12 mouse cellular contexts compared by ENCODE assay signal in genomic region chr10:43247994-43248393, GRCm38 (mm10). TPM values are rescaled to one million over a fixed set of nuclear protein-coding genes. Genes with fewer than 3 reads are reported as not detected.
DNase-seq lines count a peak whose midpoint lies in the region; ATAC-seq and TF ChIP-seq lines count a peak whose summit lies in the region.
"Had no signal": no experiment of that assay in that cellular context is flagged by ENCODE, and none has a peak within 500 bp of the region (broad histone marks: within the 10 kb centered on the region; RNA-seq: fewer than 3 reads in every experiment).

No protein-coding gene starts in this region.

- peak; percentile 38; the same call in 1 of the 2 replicates for ATAC-seq in hindbrain, postnatal 0 days
- ATAC-seq in hindbrain, embryonic 14.5 days (ENCODE audit: low FRiP score) = no peak
- ATAC-seq in limb, embryonic 13.5 days (ENCODE audit: low FRiP score, low read depth) = peak; percentile 54; the same call in 1 of the 2 replicates
- no peak for ATAC-seq in monocyte, adult 5-6 weeks (replicated peaks; ENCODE audit: insufficient number of reproducible peaks, low FRiP score, low TSS enrichment, poor library complexity, severe bottlenecking)

- H3K9me3 ChIP-seq in hindbrain, postnatal 0 days (ENCODE audit: low read length) = no peaks in the 10 kb centered on the region
- no peaks in the 10 kb centered on the region for H3K9me3 ChIP-seq in hindbrain, embryonic 14.5 days (ENCODE audit: control insufficient read depth, low read length)
- no peaks in the 10 kb centered on the region for H3K9me3 ChIP-seq in limb, embryonic 13.5 days
- H3K9me3 ChIP-seq: forebrain, embryonic 10.5 days; midbrain, embryonic 12.5 days had no signal

- H3K4me2 ChIP-seq in hindbrain, postnatal 0 days (ENCODE audit: low read depth, low read length) = no peak overlapping the region
- H3K4me2 ChIP-seq in hindbrain, embryonic 14.5 days (replicated peaks) = no peak overlapping the region
- H3K4me2 ChIP-seq in limb, embryonic 13.5 days (replicated peaks) = no peak overlapping the region
- H3K4me2 ChIP-seq: midbrain, embryonic 12.5 days had no signal

- no peaks in the 10 kb centered on the region for H3K27me3 ChIP-seq in hindbrain, postnatal 0 days (ENCODE audit: insufficient read depth, low read length)
- no peaks in the 10 kb centered on the region for H3K27me3 ChIP-seq in hindbrain, embryonic 14.5 days (ENCODE audit: control insufficient read depth, insufficient read depth, low read length)
- H3K27me3 ChIP-seq in limb, embryonic 13.5 days = no peaks in the 10 kb centered on the region
- H3K27me3 ChIP-seq: midbrain, embryonic 12.5 days had no signal

- H3K4me3 ChIP-seq in hindbrain, postnatal 0 days (ENCODE audit: low read length) = no peak overlapping the region
- H3K4me3 ChIP-seq in hindbrain, embryonic 14.5 days (replicated peaks; ENCODE audit: low read length) = no peak overlapping the region
- H3K4me3 ChIP-seq in limb, embryonic 13.5 days = no peak overlapping the region
- H3K4me3 ChIP-seq: forebrain, embryonic 10.5 days; midbrain, embryonic 12.5 days had no signal

- 32% methylated on average over 5 of the region's 5 CpGs for WGBS in hindbrain, postnatal 0 days
- WGBS in hindbrain, embryonic 14.5 days = 49% methylated on average over 5 of the region's 5 CpGs
- 34% methylated on average over 5 of the region's 5 CpGs for WGBS in limb, embryonic 13.5 days

- H3K4me1 ChIP-seq in hindbrain, postnatal 0 days (ENCODE audit: insufficient read depth, low read length) = 0 out of 2 replicates have a peak, but pooled peaks cover 2% of the 10 kb centered on the region
- H3K4me1 ChIP-seq in hindbrain, embryonic 14.5 days (replicated peaks; ENCODE audit: control insufficient read depth, insufficient read depth, low read length) = 0 out of 2 replicates have a peak, but pooled peaks cover 5% of the 10 kb centered on the region
- H3K4me1 ChIP-seq in limb, embryonic 13.5 days = peaks cover 36% of the 10 kb centered on the region

- peak overlapping the region; percentile 37; the same call in 1 of the 2 replicates for H3K27ac ChIP-seq in hindbrain, postnatal 0 days
- H3K27ac ChIP-seq in hindbrain, embryonic 14.5 days = no peak overlapping the region
- no peak overlapping the region for H3K27ac ChIP-seq in limb, embryonic 13.5 days
- H3K27ac ChIP-seq: forebrain, embryonic 10.5 days; midbrain, embryonic 12.5 days had no signal

- TF ChIP-seq CTCF in hindbrain, postnatal 0 days (IDR thresholded peaks at IDR 0.05; ENCODE audit: low read depth) = no peak

- DNase-seq in embryo, embryonic 10 days (ENCODE audit: low spot score) = peak; percentile 9
- DNase-seq in embryo, embryonic 9.5 days (ENCODE audit: extremely low spot score) = no peak
- DNase-seq in hindbrain, postnatal 0 days (ENCODE audit: low spot score) = peak; percentile 60
- no peak for DNase-seq in hindbrain, embryonic 14.5 days (ENCODE audit: low spot score)
- DNase-seq in R1 (ENCODE audit: low read depth, low spot score) = peak; percentile 77
- no peak for DNase-seq in kidney, adult 8-10 months
- DNase-seq: adrenal gland, postnatal 14 days; lung, adult 18-20 months had no signal

- no peak overlapping the region for H3K9ac ChIP-seq in hindbrain, postnatal 0 days (replicated peaks; ENCODE audit: low read length)
- H3K9ac ChIP-seq in hindbrain, embryonic 14.5 days = no peak overlapping the region
- no peak overlapping the region for H3K9ac ChIP-seq in limb, embryonic 13.5 days
- H3K9ac ChIP-seq: midbrain, embryonic 12.5 days had no signal

- no peaks in the 10 kb centered on the region for H3K36me3 ChIP-seq in hindbrain, postnatal 0 days (ENCODE audit: insufficient read depth, low read length)
- no peaks in the 10 kb centered on the region for H3K36me3 ChIP-seq in hindbrain, embryonic 14.5 days (replicated peaks; ENCODE audit: control insufficient read depth, insufficient read depth)
- no peaks in the 10 kb centered on the region for H3K36me3 ChIP-seq in limb, embryonic 13.5 days
- H3K36me3 ChIP-seq: forebrain, embryonic 10.5 days; midbrain, embryonic 12.5 days had no signal

RNA-seq across cellular contexts. Expression of gene Pdss2, which starts 26.7 kb away (rescaled TPM):
- 18.3 and 20.9 TPM in 2 replicates for total RNA-seq in hindbrain, postnatal 0 days (2014; rRNA removed)
- 17.4 and 17.5 TPM in 2 replicates for polyA plus RNA-seq in hindbrain, postnatal 0 days (2015; fragmentation: Nextera tagmentation; extraction: Ambion mirVana)
- polyA plus RNA-seq in hindbrain, embryonic 14.5 days (2014; fragmentation: Nextera tagmentation; extraction: Ambion mirVana) = 15.0 and 16.9 TPM in 2 replicates
- 10.7 and 12.7 TPM in 2 replicates for polyA plus RNA-seq in limb, embryonic 13.5 days (2015; fragmentation: Nextera tagmentation; extraction: Ambion mirVana)
- 4.7 to 13.1 TPM (median 6.2 TPM) in 3 replicates for total RNA-seq in monocyte, adult 5-6 weeks (2017)

Comparison
In these comparisons a context has a peak if more than half of its experiments do, and no peak if none do; other contexts are left out.
1. DNase-seq: peak in embryo, embryonic 10 days (single experiment), hindbrain, postnatal 0 days (single experiment) and R1 (single experiment); none in embryo, embryonic 9.5 days (single experiment), hindbrain, embryonic 14.5 days (single experiment) and kidney, adult 8-10 months (0 of 2).
2. ATAC-seq: peak in hindbrain, postnatal 0 days (single experiment) and limb, embryonic 13.5 days (single experiment); none in hindbrain, embryonic 14.5 days (single experiment) and monocyte, adult 5-6 weeks (single experiment).